Mouse (Mus musculus): ENCODE results near the gene Vmn2r103.

Gene Vmn2r103

GRCm38 (mm10) chr17:19773063-19773462, at the start of gene Vmn2r103:
Vmn2r103 (plus strand) TSS chr17:19773363.
- no peak for DNase-seq

DNA sequence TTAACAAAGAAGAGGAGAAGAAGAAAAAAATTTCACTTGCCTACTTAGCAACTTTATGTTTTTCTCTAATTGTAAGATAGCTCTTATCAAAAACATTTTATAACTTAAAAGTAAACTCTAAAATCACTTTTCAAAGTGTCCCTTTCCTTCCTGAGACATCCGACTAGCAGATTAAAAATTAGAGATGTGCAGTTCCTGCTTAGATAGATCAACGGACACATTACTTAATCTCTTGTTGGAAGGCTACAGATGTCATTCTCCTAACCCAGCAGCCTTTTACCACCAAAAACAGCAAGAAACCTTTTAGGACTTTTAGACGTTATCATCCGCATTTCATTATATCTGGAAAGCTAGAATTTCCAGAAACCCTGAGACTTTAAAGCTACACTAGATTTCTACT, 5.8 kb downstream of the Vmn2r103 start:
- DNase-seq, result no peak

DNA sequence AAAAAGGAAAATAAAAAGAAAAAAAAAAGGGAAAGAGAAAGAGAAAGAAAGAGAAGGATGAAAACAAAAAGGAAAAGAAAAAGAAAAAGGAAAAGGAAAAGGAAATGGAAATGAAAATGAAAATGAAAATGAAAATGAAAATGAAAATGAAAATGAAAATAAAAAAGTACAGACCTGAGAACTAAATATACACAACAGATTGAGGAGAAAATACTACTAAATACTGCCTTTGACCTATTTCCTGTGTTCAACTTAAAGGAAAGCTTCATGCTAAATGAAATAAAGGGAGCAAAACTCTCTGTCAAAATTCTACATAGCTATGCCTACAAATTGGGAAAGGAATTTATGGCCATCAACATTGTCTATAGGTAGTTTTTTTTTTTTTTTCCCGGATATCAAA, 16.1 kb downstream of the Vmn2r103 start:
- DNase-seq, result no peak

All from lung, adult 18-20 months (tissue).